Mouse (Mus musculus) spleen, adult 2 months (tissue): ENCODE measurements around the gene Alcam.

Experiments
- CTCF ChIP-seq: fragments of 200-500 bp; IDR thresholded peaks from 2 replicates; pipeline ENCODE4 v1.5.1; 2011; ENCODE audit warnings: mild to moderate bottlenecking, inconsistent platforms; ENCODE audit not compliant: insufficient read depth, insufficient read length, insufficient replicate concordance; ENCODE audit errors: extremely low read depth
- POLR2A ChIP-seq: fragments of 200-500 bp; IDR thresholded peaks from 2 replicates; pipeline ENCODE4 v1.6.1; 2011; ENCODE audit warnings: low read depth, low read length, inconsistent platforms

- TF ChIP-seq CTCF (no peak), POLR2A (no peak)
These were observed 110.3 kb downstream of the Alcam start for GRCm38 (mm10) chr16:52343467-52344033.
